Mouse (Mus musculus) CD4-positive, CD25-positive, alpha-beta regulatory T cell, adult 9 weeks (primary cell): Measurements from ENCODE around the gene Trip6. TPM values are rescaled to one million over a fixed set of nuclear protein-coding genes. Genes with fewer than 3 reads are reported as not detected.

ENCODE experiments used
- polyA plus RNA-seq: library from polyadenylated mRNA; unstranded; fragments of 100-300 nt; shearing (Covaris generic); gene quantifications from one replicate; pipeline ENCODE4 v1.2.1, GENCODE M21; 2017

Gene Trip6
- polyA plus RNA-seq, result 6.0 TPM

DNA sequence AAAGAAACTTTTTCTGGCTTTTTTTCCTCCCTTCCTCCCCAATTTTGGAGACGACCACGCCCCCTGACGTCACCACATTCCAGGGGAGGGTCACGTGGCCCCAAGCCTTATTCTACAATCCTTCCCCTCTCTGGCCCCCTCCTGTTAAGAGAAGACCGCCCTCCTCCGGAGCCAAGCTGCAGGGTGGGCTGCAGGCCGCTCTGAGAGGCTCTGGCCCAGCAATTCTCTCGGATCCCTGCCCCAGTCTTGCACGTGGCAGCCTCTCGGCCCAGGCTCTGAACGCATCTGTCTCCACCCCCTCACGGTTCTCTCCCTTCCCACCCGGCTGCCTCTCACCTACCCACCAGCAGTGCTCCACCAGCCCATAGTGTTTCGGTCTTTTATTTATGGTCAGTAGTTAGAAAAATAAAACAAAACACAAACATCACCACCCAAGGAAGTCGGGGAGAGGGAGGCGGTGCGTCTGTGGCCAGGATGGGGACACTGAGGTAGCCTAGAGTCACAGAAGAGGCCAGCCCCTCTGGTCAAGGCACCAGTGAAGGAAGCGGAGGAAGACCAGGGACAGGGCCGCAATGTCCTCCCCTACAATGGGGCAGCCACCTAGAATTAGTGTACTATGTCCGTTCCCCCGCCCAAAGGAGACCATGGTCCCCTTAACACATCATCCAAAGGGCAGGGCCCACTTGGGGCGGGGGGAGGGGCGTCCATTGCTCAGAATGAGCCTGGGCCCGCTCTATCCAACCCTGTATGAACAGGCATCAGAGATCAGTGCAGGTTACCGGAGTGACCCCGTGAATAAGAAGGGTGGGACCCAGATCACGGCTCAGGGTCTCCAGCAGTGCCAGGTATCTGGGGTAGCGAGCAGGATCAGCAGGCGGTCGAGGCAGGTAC lies at the start of gene Trip6:
Gene Trip6 (minus strand): TSS at position 212 of the 891 bp plus-strand sequence.

DNA sequence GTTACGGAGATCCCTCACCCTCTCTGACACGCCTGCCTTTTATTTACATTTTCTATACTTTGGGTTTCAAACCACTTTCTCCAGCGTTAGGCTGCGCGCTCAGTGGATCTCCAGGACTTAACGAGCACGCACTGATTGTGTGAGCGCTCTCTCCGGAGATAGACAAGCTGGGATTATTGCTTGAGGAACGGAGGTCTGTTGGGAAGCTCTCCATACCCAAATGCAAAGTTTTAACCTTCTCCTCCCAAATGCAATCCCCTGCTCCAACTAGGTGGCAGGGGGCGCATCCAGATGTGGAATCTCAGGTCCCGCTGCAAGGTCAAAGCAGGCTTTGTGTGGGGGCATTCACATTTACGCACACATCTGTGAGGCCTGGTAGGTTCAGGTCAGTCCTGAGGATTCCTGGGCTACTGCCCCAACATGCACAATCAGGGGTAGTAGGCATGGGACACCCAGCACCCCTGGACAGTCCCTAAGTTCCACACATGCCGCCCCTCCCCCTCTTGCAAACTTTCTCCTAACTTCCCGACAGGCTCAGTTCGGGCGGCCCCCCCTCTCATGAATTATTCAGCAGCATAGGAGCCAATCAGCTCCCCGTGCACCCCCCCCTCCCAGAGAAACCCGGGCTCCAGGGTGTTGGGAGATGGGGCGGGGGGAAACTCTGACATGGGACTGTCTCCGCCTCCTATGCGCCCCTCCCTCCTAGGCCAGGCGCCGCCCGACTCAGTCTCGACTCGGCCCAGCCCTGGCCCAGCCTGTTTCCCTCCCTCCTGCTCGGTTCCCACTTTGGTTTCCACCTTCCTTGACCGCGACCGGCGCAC lies 35.4 kb upstream of the Trip6 start, which contains the start of gene Ephb4:
Gene Ephb4 (plus strand): TSS at position 726 of the 821 bp plus-strand sequence.

DNA sequence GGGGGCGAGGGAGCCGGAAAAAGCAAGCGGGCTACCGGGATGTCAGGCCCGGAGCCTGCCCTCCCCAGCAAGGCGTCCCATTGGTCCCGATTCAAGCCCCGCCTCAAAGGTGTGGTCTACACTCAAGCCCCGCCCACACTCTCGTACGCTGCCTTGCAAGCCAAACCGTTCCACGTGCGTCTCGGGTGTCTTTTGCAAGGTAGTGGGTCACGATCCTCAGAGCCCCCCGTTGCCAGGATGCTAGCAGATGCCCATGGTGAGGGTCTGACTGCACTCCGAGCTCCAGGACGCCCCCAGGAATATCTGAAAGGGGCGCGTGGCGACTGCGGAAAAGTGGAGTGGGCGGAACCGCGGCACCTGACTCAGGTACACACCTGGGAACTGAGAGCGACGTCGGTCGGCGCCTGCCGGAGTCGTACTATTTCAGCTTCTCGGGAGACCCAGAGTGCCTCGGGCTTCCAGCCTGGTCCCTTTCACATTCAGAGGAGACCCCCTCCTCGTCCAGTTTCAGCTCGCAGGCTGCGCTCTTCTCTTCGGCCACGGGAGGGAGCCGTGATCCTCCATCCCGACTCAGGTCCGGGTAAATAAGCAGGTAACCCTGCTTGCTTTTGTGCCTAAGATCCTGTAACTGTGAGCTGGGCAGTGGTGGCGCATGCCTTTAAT lies 19.4 kb upstream of the Trip6 start, which contains the start of gene Slc12a9:
Gene Slc12a9 (minus strand): TSS at position 86 of the 663 bp plus-strand sequence.

DNA sequence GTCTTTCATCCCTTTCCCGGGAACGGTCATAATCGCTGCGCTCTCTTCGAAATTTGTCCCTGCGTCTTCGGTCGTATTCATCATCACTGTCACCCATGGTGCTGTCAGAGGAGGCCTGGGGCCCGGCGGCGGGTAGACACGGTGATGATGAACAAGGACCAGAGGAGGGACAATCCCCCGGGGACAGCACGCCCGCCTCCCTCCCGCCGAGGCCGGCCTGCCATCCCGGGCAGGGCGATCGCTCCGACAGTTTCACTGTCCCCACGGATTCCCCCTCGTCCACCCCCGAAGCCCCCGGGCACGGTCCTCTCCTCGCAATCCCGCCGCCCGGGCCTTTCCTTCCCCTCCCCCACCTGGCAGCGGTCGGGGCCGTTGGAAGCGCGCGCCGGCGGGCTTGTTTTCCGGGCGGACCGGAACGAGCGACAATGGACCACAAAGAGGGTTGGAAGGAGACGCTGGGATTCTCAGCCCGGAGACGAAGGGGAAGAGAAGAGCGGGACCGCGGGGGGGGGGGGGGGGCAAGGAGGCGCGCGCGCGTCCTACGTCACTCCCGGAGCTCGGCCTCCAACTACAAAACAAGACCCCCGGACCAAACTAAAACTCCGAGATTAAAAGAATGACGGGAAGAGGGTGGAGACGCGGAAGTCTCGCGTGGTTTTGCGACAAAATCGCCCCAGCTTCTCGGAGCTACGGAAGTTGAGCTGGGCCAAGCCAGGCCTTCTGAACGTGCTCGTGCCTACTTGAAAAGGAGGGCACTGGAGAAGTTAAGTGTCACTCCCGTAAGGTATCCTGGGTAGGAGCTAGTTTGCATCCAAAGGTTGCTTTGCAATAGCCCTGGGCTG lies 6.9 kb downstream of the Trip6 start, which contains the start of gene Srrt:
Gene Srrt (minus strand): TSS at position 604 of the 842 bp plus-strand sequence.

DNA sequence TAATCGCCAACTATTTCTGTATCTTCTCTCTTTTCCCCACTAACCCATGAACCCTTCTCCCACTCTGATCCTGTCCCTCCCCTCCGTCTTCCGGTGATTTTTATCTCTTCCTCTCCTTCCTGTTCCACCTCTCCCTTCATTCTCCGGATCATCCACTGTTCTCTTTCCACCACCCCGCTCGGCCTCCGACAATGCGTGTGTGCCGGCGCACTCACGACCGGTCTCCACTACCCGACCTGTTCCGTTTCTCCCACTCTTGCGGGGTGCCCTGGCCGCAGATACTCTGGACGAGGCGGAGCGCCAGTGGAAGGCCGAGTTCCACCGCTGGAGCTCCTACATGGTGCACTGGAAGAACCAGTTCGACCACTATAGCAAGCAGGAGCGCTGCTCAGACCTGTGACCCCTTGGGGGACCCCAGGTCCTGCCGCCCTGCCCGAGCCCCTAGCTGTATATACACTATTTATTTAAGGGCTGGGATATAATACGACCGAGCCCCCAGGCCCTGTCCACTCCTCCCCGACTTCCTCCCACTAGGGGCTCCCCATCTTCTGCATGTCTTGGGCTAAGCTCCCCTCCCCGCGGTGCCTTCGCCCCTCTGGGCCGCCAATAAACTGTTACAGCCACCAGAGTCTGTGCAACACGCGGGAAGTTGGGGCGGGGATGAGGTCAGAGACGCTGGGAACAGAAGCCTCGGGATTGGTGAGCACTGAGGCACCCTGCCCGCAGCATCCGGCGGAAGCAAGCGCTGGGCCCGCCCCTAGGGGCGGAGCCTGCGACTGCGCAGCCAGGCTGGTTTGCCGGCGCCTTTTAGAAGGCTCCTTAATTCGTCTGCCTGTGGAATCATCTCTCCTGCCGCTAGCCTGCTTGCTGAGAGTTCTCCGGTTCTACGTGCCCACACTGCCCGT lies 20.1 kb downstream of the Trip6 start, which contains the start of gene Ufsp1:
Gene Ufsp1 (plus strand): TSS at position 791 of the 905 bp plus-strand sequence.

DNA sequence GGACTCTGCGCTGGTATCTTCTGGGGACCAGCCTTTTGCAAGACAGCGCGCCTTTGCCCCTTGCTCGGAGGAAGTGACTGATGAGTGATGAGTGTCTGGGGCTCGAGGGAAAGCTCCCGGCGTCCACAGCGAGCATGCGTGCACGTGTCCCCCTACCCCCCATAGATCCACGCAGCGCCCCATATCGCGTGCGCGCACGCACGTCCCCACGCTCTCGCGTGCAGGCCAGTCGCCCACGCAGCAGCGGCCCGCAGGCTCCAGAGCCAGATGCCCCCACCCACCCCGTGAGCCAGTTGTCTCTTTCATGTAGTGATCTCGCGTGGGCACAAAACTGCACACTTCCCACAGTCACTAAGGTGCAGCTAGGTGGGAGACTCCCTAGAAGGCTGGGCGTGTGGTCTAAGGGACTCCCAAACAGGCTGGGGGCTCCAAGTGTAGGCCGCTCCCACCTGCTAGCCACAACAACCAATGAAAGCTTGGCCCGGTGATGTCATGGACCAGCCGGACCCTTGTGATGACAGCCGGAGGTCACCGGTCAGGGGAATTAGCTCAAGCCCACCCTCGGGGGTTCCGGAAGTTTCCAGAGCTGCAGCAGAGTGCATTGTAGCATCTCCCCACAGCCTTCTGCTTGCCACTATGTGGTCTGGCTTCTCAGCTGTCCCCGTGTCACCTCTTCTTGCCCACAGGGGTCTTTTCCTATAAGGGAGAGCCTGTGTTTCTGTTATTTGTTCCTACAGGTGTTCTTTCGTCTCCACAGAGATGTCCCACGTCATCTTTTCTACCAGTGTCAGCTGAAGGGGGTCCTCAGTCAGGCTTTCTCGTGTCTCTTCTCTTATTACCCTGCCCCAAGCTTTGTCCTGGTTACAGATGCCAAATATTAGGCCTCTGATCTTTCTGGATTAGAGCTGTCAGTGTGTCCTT lies 26.9 kb downstream of the Trip6 start, which contains the start of gene Ache:
Gene Ache (plus strand): TSS at position 488 of the 921 bp plus-strand sequence.

Other genes with a start within 250 kb of the Trip6 start
- not detected for gene Serpine1, start 242.1 kb downstream of the Trip6 start, polyA plus RNA-seq
- gene Trim56, start 198.2 kb downstream of the Trip6 start, polyA plus RNA-seq, result 24.4 TPM
- not detected for gene Muc3, start 165.1 kb downstream of the Trip6 start, polyA plus RNA-seq
- 1.6 TPM for gene Muc3a, start 102.0 kb downstream of the Trip6 start, polyA plus RNA-seq
- 0.14 TPM for gene Ache, start 26.9 kb downstream of the Trip6 start, polyA plus RNA-seq
- gene Ufsp1, start 19.8 kb downstream of the Trip6 start, polyA plus RNA-seq, result 2.7 TPM
- 86.0 TPM for gene Srrt, start 6.7 kb downstream of the Trip6 start, polyA plus RNA-seq
- gene Slc12a9, start 19.2 kb upstream of the Trip6 start, polyA plus RNA-seq, result 29.4 TPM
- not detected for gene Ephb4, start 35.7 kb upstream of the Trip6 start, polyA plus RNA-seq
- gene Zan, start 162.7 kb upstream of the Trip6 start, polyA plus RNA-seq, result 0.31 TPM
- 55.9 TPM for gene Pop7, start 188.1 kb upstream of the Trip6 start, polyA plus RNA-seq
- gene Gigyf1, start 204.1 kb upstream of the Trip6 start, polyA plus RNA-seq, result 4.2 TPM
- not detected for gene Epo, start 218.8 kb upstream of the Trip6 start, polyA plus RNA-seq
- 123 TPM for gene Gnb2, start 219.1 kb upstream of the Trip6 start, polyA plus RNA-seq
- not detected for gene Actl6b, start 239.1 kb upstream of the Trip6 start, polyA plus RNA-seq